Mouse (Mus musculus): Measurements from ENCODE around the gene Ankrd65.
"Not testable (repeated sequence)": the region's sequence is repeated elsewhere in the genome, so short reads cannot be mapped to it uniquely, and the experiment has no call there.

The Ankrd65 gene

GRCm38 (mm10) chr4:155790021-155790489, at the start of gene Ankrd65:
Ankrd65 (plus strand) TSS chr4:155790439.
- in situ Hi-C loops (cut with MseI, MboI): no loop called here

- in situ Hi-C loops (cut with MseI, MboI): not testable (repeated sequence)
Observed at GRCm38 (mm10) chr4:155740681-155741080, 49.6 kb upstream of the Ankrd65 start.

GRCm38 (mm10) chr4:155742684-155743083, 47.6 kb upstream of the Ankrd65 start:
- in situ Hi-C loops (cut with MseI, MboI): no loop called here

- in situ Hi-C loops (cut with MseI, MboI): no loop called here
Observed at GRCm38 (mm10) chr4:155744474-155744873, 45.8 kb upstream of the Ankrd65 start.

GRCm38 (mm10) chr4:155745136-155745535, 45.1 kb upstream of the Ankrd65 start:
- in situ Hi-C loops (cut with MseI, MboI): no loop called here

- in situ Hi-C loops (cut with MseI, MboI): no loop called here
Observed at GRCm38 (mm10) chr4:155746036-155746548, 44.1 kb upstream of the Ankrd65 start.

- in situ Hi-C loops (cut with MseI, MboI): no loop called here
Observed at GRCm38 (mm10) chr4:155746575-155747490, 43.4 kb upstream of the Ankrd65 start.

- in situ Hi-C loops (cut with MseI, MboI): no loop called here
Observed at GRCm38 (mm10) chr4:155757011-155757410, 33.2 kb upstream of the Ankrd65 start.

- in situ Hi-C loops (cut with MseI, MboI): no loop called here
Observed at GRCm38 (mm10) chr4:155759862-155760612, 30.2 kb upstream of the Ankrd65 start.

- in situ Hi-C loops (cut with MseI, MboI): no loop called here
Observed at GRCm38 (mm10) chr4:155760613-155761355, 29.5 kb upstream of the Ankrd65 start, which contains the start of gene Atad3a. Atad3a (minus strand) TSS chr4:155761093.

GRCm38 (mm10) chr4:155761356-155762099, 28.7 kb upstream of the Ankrd65 start:
- in situ Hi-C loops (cut with MseI, MboI): no loop called here

GRCm38 (mm10) chr4:155762357-155762756, 27.9 kb upstream of the Ankrd65 start:
- in situ Hi-C loops (cut with MseI, MboI): no loop called here

- in situ Hi-C loops (cut with MseI, MboI): no loop called here
Observed at GRCm38 (mm10) chr4:155769496-155769879, 20.8 kb upstream of the Ankrd65 start.

GRCm38 (mm10) chr4:155769880-155770512, 20.2 kb upstream of the Ankrd65 start:
- in situ Hi-C loops (cut with MseI, MboI): no loop called here

- in situ Hi-C loops (cut with MseI, MboI): no loop called here
Observed at GRCm38 (mm10) chr4:155770626-155771025, 19.6 kb upstream of the Ankrd65 start.

GRCm38 (mm10) chr4:155771706-155772105, 18.5 kb upstream of the Ankrd65 start:
- in situ Hi-C loops (cut with MseI, MboI): no loop called here

GRCm38 (mm10) chr4:155772786-155773185, 17.5 kb upstream of the Ankrd65 start:
- in situ Hi-C loops (cut with MseI, MboI): no loop called here

- in situ Hi-C loops (cut with MseI, MboI): no loop called here
Observed at GRCm38 (mm10) chr4:155773335-155774078, 16.7 kb upstream of the Ankrd65 start.

- in situ Hi-C loops (cut with MseI, MboI): no loop called here
Observed at GRCm38 (mm10) chr4:155774280-155774754, 15.9 kb upstream of the Ankrd65 start, which contains the start of gene Vwa1. Vwa1 (minus strand) TSS chr4:155774698.
